Mouse (Mus musculus) gastrocnemius, adult 2 months (tissue): ENCODE results near the gene Nxf7. TPM values are rescaled to one million over a fixed set of nuclear protein-coding genes. Genes with fewer than 3 reads are reported as not detected.
"Not testable (repeated sequence)": the region's sequence is repeated elsewhere in the genome, so short reads cannot be mapped to it uniquely, and the experiment has no call there.

Experiments used
- DNase-seq: peaks from one replicate; pipeline ENCODE4 v3.0.0; 2022
- H3K27ac ChIP-seq: fragments of 200-600 bp; 2 replicates; pipeline ENCODE4 v1.8.1; 2022; ENCODE audit warnings: mild to moderate bottlenecking
- H3K4me3 ChIP-seq: fragments of 200-600 bp; 2 replicates; pipeline ENCODE4 v1.8.1; 2022; ENCODE audit warnings: mild to moderate bottlenecking, moderate library complexity
- CTCF ChIP-seq: fragments of 200-600 bp; IDR thresholded peaks from 2 replicates; pipeline ENCODE4 v1.8.1; 2022; ENCODE audit warnings: antibody characterized with exemption, mild to moderate bottlenecking, moderate library complexity
- intact Hi-C: fragments of 180-260 bp; cut with DNase I; formaldehyde crosslinking; loops from one replicate; pipeline ENCODE4 v1.15.1; 2025
- long read RNA-seq, 2 experiments: library from polyadenylated mRNA; stranded (forward); transcript quantifications; one replicate each; pipeline ENCODE4 v2.0.0; 2021
- total RNA-seq, 2 experiments: library from RNA; stranded (reverse); gene quantifications; 2 replicates each; pipeline ENCODE4 v1.2.3; 2021

Nxf7 gene
- total RNA-seq = not detected
- long read RNA-seq, experiment 1 = 0 reads
- long read RNA-seq, experiment 2 = 0 reads

- no peak for DNase-seq
- H3K27ac ChIP-seq = no peak within 1 kb of the TSS
- intact Hi-C loops = no loop called here
- no peak within 1 kb of the TSS for H3K4me3 ChIP-seq
- TF ChIP-seq CTCF = no peak
Observed at GRCm38 (mm10) chrX:135598677-135599076, at the start of gene Nxf7. TSS of gene Nxf7 (minus strand) at chrX:135598777.

- no peak for TF ChIP-seq CTCF
- no peak within 1 kb of the TSS for H3K27ac ChIP-seq
- H3K4me3 ChIP-seq = no peak within 1 kb of the TSS
- intact Hi-C loops = no loop called here
- DNase-seq = no peak
Observed at GRCm38 (mm10) chrX:135627605-135628004, 29.0 kb upstream of the Nxf7 start, which contains the start of gene Prame. TSS of gene Prame (minus strand) at chrX:135627705.

GRCm38 (mm10) chrX:135601298-135602029, 2.9 kb upstream of the Nxf7 start:
- TF ChIP-seq CTCF = peak; percentile 63
- H3K27ac ChIP-seq, H3K4me3 ChIP-seq, DNase-seq: not testable (repeated sequence)
- intact Hi-C loops = loop anchor here (2.0 kb wide), 1 partner anchor 47 kb away; no protein-coding TSS in a partner anchor

GRCm38 (mm10) chrX:135598096-135598495, 481 bp downstream of the Nxf7 start:
- intact Hi-C loops = no loop called here

GRCm38 (mm10) chrX:135576412-135576811, 22.2 kb downstream of the Nxf7 start:
- H3K4me3 ChIP-seq = no peak overlapping the region
- no peak for TF ChIP-seq CTCF
- H3K27ac ChIP-seq = no peak overlapping the region
- no peak for DNase-seq
- intact Hi-C loops = no loop called here

More at GRCm38 (mm10) chrX:135598096-135598495, 481 bp downstream of the Nxf7 start:
- no peak for TF ChIP-seq CTCF
- no peak for DNase-seq
- Histone ChIP-seq H3K4me3 (no peak overlapping the region), H3K27ac (no peak overlapping the region)

- H3K4me3 ChIP-seq, DNase-seq, intact Hi-C loops, H3K27ac ChIP-seq: not testable (repeated sequence)
Observed at GRCm38 (mm10) chrX:135574958-135575628, 23.5 kb downstream of the Nxf7 start.

GRCm38 (mm10) chrX:135574261-135574957, 24.2 kb downstream of the Nxf7 start:
- H3K4me3 ChIP-seq, intact Hi-C loops, H3K27ac ChIP-seq: not testable (repeated sequence)
- peak; percentile 17 for DNase-seq

GRCm38 (mm10) chrX:135569467-135569866, 29.1 kb downstream of the Nxf7 start:
- TF ChIP-seq CTCF = peak; percentile 66
- H3K4me3 ChIP-seq, H3K27ac ChIP-seq, intact Hi-C loops: not testable (repeated sequence)
- DNase-seq = peak; percentile 59

GRCm38 (mm10) chrX:135564934-135565333, 33.6 kb downstream of the Nxf7 start:
- H3K27ac ChIP-seq, intact Hi-C loops, DNase-seq, H3K4me3 ChIP-seq: not testable (repeated sequence)

GRCm38 (mm10) chrX:135562841-135563240, 35.7 kb downstream of the Nxf7 start:
- H3K27ac ChIP-seq = no peak overlapping the region
- intact Hi-C loops = no loop called here
- no peak overlapping the region for H3K4me3 ChIP-seq
- no peak for TF ChIP-seq CTCF
- DNase-seq = no peak

GRCm38 (mm10) chrX:135561693-135562092, 36.9 kb downstream of the Nxf7 start:
- intact Hi-C loops, DNase-seq, H3K4me3 ChIP-seq, H3K27ac ChIP-seq: not testable (repeated sequence)

- H3K27ac ChIP-seq, intact Hi-C loops, H3K4me3 ChIP-seq: not testable (repeated sequence)
- DNase-seq = peak; percentile 23
- TF ChIP-seq CTCF = peak; percentile 48
Observed at GRCm38 (mm10) chrX:135560933-135561332, 37.6 kb downstream of the Nxf7 start.

- intact Hi-C loops, H3K4me3 ChIP-seq, H3K27ac ChIP-seq: not testable (repeated sequence)
- TF ChIP-seq CTCF = peak; percentile 50
- peak; percentile 39 for DNase-seq
Observed at GRCm38 (mm10) chrX:135559665-135560064, 38.9 kb downstream of the Nxf7 start.

Other genes starting within 250 kb of the Nxf7 start
- not detected for gene Gm5128, start 225.5 kb downstream of the Nxf7 start, total RNA-seq
- gene Gm7903, start 164.9 kb downstream of the Nxf7 start, total RNA-seq = not detected
- gene AV320801, start 104.2 kb downstream of the Nxf7 start, total RNA-seq = not detected
- not detected for gene Prame, start 28.9 kb upstream of the Nxf7 start, total RNA-seq
- gene Tcp11x2, start 95.0 kb upstream of the Nxf7 start, total RNA-seq = not detected
- not detected for gene Tmsb15a, start 126.5 kb upstream of the Nxf7 start, total RNA-seq
- 1 to 10 TPM; 4.2 TPM for gene Armcx5, start 144.0 kb upstream of the Nxf7 start, total RNA-seq
- 10 to 100 TPM; 17.6 to 30.1 TPM for gene Gprasp1, start 144.0 kb upstream of the Nxf7 start, total RNA-seq
- 1 to 10 TPM; 2.3 to 3.1 TPM for gene Bhlhb9, start 198.8 kb upstream of the Nxf7 start, total RNA-seq
- 1 to 10 TPM in 1 of 2 experiments, under 1 TPM in 1; 0.79 to 3.6 TPM for gene Gprasp2, start 240.3 kb upstream of the Nxf7 start, total RNA-seq